Mouse (Mus musculus) embryo, embryonic 10 days (tissue): ENCODE measurements around the gene Coro1b.

Experiments
- DNase-seq: peaks from one replicate; pipeline ENCODE4 v3.0.0-alpha.2; 2015; ENCODE audit warnings: low spot score

Coro1b gene

DNA sequence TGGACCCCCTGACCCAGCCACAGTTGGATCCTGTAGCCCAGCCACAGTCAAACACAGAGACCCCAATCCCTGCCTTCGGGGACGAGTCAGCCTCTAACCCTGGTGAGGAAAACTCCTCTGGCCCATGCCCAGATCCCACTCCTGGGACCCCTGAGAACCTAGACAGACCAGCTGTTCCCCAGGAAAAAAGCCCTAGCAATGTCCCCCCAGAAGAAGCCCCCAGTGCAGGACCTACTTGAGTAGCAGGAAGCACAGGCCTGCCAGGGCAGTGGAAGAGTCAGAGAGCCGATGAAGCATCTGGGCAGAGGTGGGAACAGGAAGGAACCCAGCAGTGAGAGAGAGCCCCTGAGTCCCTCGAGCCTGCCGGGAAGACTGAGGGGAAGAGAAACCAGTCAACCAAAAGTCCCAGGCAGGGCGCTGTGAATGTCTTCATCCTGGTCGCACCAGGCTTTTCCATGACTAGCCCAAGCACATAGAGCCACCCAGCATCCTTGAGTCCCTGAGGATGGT lies 4.6 kb upstream of the Coro1b start, which contains the start of gene Cabp4:
Gene Cabp4 (minus strand): TSS at position 275 of the 510 bp plus-strand sequence.
- no peak for DNase-seq

DNA sequence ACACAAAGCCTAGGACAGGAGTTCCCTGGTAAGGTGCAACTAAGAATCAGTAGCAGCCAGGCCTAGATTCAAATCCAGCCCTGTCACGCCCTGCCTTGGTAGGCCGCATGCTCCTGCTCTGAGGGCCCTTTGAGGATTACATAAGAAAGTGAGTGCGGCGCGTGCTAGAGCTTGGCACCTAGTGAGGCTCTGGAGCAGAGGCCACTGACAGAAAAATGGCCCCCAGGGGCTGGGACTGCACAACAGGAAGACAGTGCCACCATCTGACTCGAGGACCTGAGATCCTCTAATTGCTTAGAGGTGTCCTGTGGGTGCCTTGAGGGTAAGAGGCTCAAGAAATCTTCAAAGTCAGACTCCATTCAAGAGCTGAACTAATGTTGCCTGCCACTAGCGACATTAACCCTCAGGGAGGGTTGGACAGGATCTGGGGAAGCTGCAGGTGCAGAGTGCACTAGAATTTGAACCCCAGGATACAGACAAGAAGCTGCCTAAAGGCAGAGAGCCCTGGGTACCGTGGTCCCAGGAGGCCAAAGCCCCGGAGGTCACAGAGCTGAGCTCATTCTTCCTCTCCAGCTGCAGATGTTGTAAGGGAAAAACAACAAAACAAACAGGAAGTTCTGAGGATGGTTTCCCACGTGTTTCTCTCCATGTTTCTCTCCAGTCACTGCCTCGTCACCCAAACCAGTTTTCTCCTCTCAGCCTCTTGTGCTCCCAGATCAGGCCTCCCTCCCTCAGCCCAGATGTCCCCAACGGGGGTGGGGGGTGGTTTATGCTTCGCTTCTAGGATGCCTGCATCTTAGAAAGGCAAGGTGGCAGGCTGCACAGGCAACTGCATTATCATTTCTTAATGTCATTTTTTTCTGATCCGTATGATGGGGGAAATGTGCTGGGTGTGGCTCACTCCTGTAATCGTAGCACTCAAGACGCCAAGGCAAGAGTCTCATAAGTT lies 3.6 kb upstream of the Coro1b start:
- DNase-seq: no peak

DNA sequence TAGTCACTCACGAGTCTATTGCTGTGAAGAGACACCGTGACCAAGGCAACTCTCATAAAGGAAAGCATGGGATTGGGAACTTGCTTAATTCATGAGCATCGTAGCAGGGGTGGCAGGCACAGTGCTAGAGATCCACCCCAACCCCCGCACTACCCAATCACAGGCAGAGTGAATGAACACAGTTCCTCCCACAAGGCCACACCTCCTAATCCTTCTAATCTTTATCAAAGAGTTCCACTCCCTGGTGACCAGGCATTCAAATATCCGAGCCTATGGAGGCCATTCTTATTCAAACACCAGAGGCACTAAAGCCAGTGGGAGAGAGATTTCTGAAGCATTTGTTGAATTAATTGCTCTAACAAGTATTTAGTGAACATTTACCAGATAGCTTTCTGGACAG lies 2.5 kb upstream of the Coro1b start:
- DNase-seq: no peak

DNA sequence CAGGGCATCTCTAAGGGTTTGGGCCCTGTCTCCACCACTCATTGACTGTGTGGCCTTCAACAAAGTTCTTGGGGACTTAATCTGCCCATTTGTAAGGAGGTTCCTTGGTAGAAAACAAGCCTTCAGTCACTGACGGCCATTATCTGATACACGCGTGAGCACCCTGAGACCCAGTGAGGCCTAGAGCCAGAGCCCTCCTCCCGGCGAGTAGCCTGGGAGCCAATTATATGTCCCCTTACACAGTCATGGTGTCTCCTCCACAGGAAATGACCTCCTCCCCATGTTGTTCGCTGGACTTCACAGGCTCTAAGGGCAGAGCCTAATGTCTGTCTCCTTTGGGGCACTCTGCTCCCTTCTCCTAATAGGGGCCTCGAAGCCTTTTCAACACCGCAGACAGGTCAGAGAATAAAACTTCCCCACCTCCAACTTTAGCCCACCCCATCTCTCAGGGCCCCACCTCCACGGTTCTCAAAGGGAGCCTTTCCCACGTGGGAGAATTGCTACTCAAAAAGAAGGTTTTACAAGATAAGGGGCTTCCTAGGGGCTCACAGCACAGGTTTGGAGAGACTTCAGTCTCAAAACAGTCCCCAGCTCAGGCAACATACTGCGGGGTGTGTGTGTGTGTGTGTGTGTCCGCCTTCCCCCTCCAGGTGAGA lies 1.9 kb upstream of the Coro1b start:
- DNase-seq: no peak

DNA sequence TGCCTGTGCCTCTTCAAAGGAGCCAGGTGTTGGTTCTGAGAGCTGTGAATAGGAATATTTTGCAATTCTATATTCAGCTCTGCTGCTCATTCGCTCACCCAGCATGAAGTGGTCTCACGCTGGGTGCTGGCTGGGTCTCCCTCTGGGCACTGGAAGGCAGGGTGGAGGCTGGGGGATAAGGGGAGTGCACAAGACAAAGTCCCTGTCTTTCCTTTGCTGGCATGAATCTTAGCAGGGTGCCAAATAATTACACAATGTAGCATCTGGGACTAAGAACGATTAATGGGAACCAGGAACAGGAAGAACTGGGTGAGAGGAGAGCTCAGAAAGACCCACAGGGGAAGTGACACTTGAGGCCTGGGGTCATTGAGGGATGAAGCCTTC lies 1.4 kb upstream of the Coro1b start:
- no peak for DNase-seq

DNA sequence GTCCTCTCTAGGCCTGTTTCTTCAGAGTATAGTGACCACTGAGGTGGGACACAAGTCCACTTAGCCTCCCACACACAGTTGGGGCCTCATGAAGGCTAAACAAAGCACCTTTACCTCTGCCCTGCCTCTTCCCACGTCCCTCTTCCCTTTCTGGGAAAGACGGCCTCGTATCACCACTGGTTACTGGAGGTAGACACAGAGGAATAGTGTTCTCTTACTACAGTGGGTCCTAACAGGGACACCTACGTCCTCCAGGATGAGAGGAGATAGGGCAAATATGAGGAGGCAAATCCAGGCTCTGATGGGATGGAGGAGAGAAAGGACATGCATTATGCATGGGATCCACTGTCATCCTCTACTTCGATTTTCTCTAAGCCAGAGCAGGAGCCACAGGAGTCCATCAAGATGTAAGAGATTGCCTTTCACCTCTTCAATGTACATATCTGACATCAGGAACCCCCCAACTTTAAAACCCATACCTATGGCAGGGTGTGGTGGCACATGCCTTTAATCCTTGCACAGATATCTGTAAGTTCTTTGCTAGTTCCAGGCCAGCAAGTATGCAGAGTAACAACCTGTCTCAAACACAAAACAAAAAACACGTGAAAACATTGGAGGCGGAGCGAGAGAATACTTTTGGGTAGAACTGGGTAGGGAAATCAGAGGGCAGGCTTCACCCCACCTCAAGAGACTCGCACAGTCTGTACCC lies 483 bp upstream of the Coro1b start:
- DNase-seq: no peak

DNA sequence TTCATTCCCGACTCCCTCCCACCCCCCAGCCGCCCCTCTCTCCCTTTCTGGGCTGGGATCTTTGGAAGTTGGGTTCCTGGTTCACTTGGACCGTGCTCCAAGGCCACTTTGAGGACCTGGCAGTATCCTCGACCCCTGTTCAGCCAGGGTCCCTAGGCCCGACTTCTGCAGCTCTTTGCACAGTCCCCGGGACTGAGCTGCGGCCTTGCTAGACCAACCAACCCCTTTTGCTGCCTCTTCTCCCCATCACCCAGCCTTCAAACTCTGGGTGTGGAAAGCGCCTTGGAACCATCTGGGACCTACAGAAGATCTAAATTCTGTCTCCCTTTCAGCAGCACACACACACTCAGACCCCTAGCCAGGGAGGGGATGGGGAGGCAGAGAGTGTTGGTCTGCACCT lies 400 bp downstream of the Coro1b start:
- no peak for DNase-seq

DNA sequence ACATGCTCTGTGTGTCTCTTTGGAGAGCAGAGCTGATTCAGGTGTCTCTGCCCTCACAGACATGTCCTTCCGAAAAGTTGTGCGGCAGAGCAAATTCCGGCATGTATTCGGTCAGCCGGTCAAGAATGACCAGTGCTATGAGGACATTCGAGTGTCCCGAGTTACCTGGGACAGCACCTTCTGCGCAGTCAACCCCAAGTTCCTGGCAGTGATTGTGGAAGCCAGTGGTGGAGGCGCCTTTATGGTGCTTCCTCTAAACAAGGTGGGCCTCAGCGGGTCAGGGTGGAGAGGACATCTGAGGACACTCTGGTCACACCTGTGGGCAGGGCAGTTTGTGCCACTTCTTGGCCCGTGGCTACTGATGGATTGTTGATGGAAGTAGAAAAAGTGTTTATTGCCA lies 864 bp downstream of the Coro1b start:
- DNase-seq: no peak

DNA sequence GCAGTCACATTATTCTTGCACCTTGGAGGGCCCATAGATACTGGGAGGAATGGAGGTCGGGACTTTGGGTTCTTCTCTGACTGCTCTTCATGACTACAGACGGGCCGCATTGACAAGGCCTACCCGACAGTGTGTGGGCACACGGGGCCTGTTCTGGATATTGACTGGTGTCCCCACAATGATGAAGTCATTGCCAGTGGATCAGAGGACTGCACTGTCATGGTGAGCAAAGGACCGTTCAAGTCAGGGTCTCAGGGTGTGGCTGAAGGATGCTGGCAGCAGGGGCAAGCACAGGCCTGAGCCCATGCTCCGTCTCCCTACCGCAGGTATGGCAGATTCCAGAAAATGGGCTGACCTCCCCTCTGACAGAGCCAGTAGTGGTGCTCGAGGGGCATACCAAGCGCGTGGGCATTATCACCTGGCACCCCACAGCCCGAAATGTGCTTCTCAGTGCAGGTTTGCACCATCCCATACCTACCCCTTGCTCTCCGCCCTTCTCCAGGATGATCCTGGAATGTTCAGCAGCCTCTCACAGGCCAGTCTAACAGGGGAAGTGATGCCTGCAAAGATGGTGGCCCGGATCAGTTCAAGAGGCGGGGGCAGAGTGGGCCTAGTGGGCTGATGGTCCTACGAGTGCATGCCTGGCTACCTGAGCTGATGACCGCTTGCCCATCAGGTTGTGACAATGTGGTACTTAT lies 1.5 kb downstream of the Coro1b start:
- DNase-seq: no peak

DNA sequence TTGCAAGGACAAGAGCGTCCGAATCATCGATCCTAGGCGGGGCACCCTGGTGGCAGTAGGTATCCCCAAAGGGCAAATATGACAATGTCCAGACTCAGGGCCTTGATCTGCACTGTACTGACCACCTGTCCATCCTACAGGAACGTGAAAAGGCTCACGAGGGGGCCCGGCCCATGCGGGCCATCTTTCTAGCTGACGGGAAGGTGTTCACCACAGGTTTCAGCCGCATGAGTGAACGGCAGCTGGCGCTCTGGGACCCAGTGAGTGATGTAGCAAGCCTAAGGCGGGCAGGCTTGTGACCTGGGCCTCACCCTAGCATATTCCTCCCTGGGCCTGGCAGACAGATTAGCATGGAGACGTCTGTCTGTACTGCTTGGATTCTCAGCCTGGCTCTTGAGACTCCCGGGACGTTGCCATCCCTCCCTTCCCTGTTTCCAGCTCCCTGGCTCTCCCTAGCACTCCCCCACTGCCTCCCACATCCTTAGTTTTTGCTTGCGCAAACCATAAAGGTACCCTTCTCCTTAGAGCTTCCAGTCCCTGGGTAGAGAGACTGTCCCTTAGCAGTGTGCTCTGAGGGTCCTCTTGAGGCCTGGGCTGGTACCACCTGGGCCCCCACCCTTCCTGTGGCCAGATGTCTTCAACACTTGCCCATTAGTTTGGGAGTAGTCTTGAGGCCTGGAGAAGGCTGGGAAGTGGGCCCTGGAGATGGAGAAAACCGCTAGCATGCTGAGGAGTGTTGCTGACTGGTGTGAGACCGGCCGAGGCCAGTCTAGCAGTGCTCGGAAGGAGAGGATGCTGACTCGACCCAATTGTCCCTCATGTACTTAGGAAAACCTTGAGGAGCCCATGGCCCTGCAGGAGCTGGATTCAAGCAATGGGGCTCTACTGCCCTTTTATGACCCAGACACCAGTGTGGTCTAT lies 2.4 kb downstream of the Coro1b start:
- DNase-seq: no peak

DNA sequence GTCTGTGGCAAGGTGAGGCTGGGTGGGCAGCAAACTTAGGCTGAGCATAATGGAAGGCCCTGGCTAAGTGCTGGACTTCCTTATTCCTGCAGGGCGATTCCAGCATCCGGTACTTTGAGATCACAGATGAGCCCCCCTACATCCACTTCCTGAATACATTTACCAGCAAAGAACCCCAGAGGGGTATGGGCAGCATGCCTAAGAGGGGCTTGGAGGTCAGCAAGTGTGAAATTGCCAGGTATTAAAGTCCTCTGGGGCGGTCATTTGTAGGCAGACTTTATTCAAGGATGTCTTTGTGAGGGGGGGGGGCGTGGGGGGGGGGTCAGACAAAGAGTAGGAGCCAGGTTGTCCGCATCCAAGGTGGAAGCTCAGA lies 3.1 kb downstream of the Coro1b start:
- no peak for DNase-seq

DNA sequence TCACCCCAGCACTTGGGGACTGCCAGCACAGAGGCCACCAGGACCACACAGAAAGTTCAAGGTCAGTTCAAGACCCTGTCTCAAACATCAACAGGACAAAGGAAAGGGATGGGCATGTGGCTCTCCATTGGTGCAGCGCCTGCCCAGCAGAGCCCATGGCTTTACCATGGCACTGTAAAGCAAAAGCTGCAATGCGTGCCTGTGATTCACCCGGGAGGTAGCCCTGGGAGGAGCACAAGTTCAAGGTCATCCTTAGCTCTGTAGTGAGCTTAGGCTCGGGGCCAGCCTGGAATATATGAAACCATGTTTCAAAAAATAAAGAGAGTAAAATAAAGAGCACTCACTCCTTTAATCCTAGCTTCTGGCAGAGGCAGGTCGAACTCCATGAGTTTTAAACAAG lies 3.5 kb downstream of the Coro1b start:
- DNase-seq: no peak

DNA sequence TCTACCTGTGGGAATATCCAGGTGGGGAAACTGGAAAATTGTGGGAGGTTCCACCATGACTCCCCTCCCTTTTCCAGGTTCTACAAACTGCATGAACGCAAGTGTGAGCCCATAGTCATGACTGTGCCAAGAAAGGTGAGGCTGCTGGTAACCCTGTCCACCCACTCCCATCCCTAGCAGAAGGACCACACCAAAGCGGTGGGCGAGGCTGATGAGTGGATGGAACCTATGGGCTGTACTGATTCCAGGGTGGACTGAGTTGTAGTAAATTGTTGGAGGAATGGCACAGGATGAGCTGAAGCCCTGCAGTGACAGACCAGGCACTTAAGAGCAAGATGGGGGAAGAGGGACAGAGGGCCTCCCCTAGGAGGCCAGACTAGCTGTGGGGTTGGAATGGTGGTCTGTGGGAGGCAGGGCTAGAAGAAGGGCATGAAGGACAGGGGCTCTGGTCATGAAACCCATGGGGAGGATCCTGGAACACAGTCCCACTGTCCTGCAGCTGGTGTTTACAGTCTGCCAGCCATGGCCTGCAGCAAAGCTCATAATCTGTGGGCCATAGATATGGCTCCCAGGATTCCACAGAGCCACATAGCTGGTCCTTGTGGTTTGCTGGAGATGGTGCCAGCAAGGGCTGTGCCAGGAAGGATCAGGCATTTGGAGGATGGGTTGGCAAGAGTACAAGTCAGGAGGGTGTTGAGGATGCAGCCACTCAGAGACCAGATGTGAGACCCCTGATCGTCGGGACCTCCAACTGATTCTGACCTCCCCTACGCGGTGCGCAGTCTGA lies 4.2 kb downstream of the Coro1b start:
- DNase-seq: no peak

DNA sequence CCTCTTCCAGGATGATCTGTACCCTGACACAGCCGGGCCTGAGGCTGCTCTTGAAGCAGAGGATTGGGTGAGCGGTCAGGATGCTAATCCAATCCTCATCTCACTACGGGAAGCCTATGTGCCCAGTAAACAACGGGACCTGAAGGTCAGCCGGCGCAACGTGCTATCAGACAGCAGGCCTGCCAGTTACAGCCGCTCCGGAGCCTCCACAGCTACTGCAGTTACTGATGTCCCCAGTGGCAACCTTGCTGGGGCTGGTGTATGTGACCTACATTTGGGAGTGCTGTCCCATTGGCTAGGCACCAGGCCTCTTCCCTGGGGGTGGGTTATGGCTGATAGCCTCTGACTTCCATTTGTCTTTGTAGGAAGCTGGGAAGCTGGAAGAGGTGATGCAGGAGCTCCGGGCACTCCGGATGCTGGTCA lies 4.8 kb downstream of the Coro1b start, which contains the start of gene Ptprcap:
Gene Ptprcap (plus strand): TSS at position 373 of the 423 bp plus-strand sequence.
- DNase-seq: no peak

DNA sequence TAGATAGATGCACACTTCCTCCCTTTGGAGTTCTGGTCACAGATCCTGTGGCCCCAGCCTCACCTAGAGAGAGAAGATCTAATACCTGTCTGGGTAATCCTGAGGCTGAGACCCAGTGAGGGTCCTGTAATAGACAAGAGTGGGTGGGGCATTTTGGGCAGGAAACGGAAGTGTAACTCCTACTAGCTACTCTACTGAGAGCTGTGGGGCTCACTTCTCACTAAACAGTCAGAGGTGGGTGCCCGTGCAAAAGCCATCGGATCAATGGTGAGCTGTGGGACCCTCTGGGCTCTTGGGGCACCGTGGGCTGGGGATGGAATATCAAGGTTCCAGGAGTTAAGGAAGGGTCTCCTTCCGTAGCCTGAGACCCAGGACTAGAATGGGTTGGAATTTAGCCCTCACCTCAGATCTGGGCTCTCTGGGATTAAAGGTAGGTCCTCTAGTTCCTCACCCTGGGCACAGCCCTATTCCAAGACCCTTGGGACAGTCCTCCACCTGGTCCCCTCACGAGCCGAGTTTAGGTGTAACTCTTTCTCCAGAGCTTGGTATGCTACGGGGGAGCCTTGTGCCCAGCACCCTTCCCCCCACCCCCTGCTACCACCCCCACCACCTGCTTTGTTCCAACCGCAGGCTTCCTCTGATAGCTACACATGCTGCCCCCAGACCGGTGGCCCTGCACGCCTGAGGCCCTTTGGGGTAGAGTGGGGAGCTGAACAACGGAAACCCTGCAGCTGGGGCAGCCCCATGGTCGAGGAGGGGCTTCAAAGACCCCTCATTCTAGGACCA lies 6.2 kb downstream of the Coro1b start:
- DNase-seq: no peak

DNA sequence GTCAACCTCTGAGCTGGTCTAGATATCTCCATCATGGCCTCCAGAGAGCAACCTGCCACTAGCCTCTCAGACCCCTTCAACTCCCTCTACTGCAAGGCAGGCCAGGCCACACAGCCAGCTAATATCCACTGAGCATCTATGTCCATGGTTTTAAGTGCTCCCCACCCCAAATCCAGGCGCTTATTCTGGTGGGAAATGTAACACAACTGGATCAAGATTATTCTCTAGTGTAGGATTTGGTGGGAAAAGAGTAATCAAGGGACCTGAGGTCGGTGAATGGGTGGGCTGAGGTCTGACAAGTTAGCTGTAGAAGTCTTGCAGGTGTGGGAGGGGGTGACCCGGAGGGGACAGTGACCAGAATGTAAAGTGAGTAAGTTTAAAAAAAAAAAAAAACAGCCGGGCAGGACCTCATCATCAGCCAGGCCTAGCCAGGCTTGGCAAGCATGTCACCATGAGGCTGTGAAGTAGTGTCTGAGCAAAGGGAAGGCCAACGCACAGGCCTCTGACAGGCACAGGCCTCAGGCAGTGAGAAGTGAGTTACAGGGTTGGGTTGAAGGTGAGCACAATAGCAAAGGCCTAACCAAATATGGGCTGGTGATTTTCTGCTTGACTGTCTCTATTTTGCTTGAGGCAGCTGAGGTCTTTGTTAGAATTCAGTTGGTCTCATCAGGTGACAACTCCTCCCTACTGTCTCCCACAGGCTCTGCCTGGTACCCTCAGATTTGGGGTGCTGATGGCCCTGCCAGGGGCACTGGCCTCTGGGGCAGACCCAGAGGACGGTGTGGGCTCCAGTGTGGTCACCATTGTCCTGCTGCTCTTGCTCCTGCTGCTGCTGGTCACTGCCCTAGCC lies 7.0 kb downstream of the Coro1b start:
- DNase-seq: no peak

DNA sequence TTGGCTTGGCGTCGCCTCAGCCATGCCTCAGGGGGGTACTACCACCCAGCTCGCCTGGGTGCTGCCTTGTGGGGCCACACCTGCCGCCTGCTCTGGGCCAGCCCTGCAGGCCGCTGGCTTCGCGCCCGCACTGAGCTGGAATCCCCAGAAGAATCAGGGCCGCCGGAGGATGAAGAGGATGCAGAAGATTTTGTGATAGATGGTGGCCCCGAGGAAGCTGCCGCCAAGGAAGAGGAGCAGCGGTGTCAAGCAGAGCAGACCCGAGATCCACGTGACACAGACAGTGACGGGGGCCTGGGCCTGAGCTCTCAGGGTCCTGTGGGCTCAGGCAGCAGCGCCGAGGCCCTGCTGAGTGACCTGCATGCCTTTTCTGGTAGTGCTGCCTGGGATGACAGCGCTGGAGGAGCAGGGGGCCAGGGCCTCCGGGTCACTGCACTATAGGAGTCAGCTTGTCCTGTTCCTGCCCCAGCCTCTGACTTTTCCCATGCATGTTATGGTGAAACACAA lies 7.7 kb downstream of the Coro1b start:
- no peak for DNase-seq

DNA sequence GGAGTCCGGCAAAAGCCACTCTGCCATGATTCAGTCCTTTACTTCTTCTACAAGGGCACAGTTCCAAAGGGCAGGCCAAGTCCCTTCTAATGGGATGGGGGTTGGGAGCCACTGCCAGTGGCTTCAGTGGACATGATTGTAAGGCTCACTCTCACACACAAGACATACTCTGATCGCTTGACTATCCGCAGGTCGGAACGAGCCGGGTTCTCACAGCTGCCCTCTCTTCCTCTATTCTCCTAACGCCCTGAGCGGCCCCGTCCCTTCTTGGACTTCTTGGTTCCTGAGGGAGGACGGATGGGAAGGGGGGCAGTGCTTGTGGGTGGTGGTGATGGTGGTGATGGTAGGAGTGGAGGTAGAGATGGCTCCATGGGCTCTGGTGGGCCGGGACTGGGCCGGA lies 8.4 kb downstream of the Coro1b start:
- DNase-seq: no peak
